Mouse (Mus musculus) yolk sac, embryonic 10.5 days (tissue): ENCODE results near the gene Gm8094.
"Not testable (repeated sequence)": the region's sequence is repeated elsewhere in the genome, so short reads cannot be mapped to it uniquely, and the experiment has no call there.

Experiments
- DNase-seq: peaks from one replicate; pipeline ENCODE4 v3.0.0-alpha.2; 2017; ENCODE audit warnings: low spot score

Gene Gm8094

GRCm38 (mm10) chr14:43076543-43076942 is at the start of gene Gm8094:
Gene Gm8094, minus strand, starts transcription at chr14:43076643.
- DNase-seq, result not testable (repeated sequence)

DNA sequence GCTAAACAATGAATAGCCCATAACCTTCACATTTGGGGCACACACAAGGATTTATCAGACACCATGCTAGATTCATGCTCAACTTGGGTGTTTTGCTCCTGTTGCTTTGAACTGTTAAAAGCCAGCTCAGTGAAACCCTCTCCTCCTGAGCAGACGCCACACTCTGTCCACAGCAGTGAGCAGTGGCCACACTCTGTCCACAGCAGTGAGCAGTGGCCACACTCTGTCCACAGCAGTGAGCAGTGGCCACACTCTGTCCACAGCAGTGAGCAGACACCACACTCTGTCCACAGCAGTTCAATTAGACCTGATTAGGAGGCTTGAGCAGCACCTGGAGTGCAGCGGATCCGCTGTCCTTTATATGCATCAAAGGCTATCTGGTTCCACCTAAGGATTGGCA is 43.2 kb upstream of the Gm8094 start:
- DNase-seq, result not testable (repeated sequence)

DNA sequence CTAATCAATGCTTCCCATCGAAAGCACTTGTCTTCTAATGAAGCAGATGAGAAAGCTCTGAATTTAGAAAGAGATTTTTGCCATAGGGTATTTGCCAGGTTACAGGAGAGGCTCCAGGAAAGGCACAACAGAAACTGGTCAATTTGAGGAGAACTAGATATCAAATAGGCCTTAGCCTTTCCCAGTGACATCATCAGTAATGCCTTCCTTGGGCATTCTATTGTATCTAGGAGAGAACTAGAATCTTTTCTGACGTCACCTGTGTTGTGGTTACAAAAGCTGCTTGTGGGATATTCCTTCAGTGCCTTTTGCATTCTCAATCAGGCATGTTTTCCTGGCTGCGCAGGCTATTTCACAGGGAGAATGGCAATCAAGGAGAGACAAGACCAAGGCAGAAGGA is 23.9 kb upstream of the Gm8094 start, which contains the start of gene Gm8104:
TSS of gene Gm8104 (plus strand) at position 301 of the 400 bp plus-strand sequence.
- not testable (repeated sequence) for DNase-seq

- DNase-seq, result not testable (repeated sequence)
Observed at GRCm38 (mm10) chr14:43089103-43089919, 12.9 kb upstream of the Gm8094 start.

DNA sequence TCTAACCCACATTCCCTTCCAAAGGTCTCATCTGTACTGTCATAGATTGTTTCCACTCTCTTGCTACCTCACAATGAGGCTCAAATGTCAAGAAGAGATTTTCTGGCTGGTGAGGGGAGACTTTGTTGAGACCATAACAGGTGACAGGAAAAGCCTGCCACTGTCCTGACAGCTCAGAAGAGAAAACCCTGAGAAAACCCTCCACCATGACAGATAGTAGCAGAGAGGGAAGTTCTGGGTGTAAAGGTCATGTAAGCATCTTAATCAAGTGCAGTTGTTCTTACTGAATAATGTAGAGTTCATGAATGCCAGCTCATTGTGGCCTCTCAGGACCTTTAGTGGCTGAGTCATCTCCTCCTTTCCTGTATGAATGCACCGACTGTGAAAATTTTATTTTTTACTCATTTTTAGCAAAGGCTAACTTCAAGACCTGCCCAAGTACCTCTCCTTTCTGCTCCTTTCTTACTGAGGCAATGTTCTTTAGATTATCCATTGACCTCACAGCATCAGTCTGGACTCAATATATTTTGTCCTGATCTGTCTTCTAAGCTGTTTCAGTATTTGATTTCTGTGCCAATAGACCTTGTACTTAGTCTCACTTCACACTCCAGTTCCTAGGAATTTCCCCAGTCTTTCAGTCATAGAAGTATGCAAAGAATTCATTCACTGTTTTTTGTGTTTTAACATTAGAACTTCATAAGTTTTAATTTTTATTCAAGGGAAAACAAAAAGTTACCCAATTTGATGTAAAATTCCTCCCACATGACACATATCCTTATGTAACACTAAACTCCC is 8.7 kb upstream of the Gm8094 start:
- not testable (repeated sequence) for DNase-seq

DNA sequence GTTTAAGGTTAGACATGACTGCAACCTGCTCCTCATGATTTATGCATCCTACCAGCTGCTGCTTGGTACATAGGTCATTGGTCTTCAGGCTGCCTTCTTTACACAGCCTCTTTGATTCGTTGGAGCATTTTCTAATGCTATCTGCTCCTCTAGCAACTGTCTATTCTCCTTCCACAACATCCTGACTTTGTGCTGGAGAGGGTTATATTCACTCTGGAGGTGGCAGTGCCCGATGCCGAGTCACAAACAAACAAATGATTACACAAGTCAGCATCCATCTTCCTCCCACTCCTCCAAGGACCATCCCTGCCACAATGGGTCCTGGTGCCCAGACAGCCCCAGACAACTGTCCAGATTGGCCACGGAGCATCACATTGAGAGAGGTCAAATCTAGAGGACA is 16.3 kb downstream of the Gm8094 start:
- not testable (repeated sequence) for DNase-seq

DNA sequence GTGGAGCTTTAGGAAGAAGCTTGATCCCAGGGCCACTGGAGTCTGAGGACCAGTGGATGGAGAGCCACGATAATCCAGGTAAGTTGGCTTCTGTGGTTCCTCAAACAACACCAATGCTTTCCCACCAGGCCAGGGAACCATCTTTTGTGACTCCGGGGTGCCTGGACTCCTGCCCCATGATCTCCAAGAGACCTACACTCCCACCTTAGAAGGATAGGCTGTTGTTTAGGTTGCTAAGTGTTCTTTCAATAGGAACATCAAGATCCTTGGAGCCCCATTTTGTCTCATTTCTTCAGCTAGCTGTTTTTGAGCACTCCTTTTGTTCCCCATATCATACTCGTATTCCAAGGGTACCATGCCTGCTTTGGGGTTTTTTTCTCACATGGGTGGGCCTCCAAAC is 18.4 kb downstream of the Gm8094 start:
- DNase-seq, result not testable (repeated sequence)
